ENCODE assay signal across 16 mouse cellular contexts in genomic region chr6:51702456-51703171, GRCm38 (mm10).
A peak's percentile ranks its signal among the peaks of the same experiment; 100 is the strongest.
DNase-seq lines count a peak whose midpoint lies in the region; ATAC-seq lines count a peak whose summit lies in the region.
"Had no signal": no experiment of that assay in that cellular context is flagged by ENCODE, and none has a peak within 500 bp of the region (broad histone marks: within the 10 kb centered on the region; RNA-seq: fewer than 3 reads in every experiment).

No protein-coding gene starts in this region.

- H3K27ac ChIP-seq in kidney, embryonic 15.5 days = no peak overlapping the region
- H3K27ac ChIP-seq: kidney, postnatal 0 days; limb, embryonic 15.5 days had no signal

- no peaks in the 10 kb centered on the region for H3K9me3 ChIP-seq in kidney, embryonic 15.5 days (replicated peaks)
- H3K9me3 ChIP-seq: G1E; limb, embryonic 15.5 days had no signal

- H3K4me3 ChIP-seq in kidney, embryonic 15.5 days (replicated peaks) = no peak overlapping the region
- H3K4me3 ChIP-seq: erythroblast, embryonic 14.5 days; limb, embryonic 15.5 days had no signal

- H3K36me3 ChIP-seq in kidney, embryonic 15.5 days = no peaks in the 10 kb centered on the region
- H3K36me3 ChIP-seq: G1E; limb, embryonic 15.5 days had no signal

- DNase-seq in adrenal gland, adult 2 months = peak; percentile 20
- no peak for DNase-seq in adrenal gland, adult 18-20 months (ENCODE audit: low spot score in 2 of 2)
- peak; percentile 14 to 50 for DNase-seq in kidney, adult 8-10 months
- DNase-seq in urinary bladder, adult 2 months (ENCODE audit: low spot score) = peak; percentile 15
- no peak for DNase-seq in urinary bladder, adult 18-20 months (ENCODE audit: low spot score in 2 of 2)
- no peak for DNase-seq in cerebellum, adult 8-10 months
- DNase-seq: adrenal gland, postnatal 36 days; cerebellum, postnatal 14 days; gastrocnemius, postnatal 36 days had no signal

- no peak overlapping the region for H3K4me2 ChIP-seq in kidney, embryonic 15.5 days
- H3K4me2 ChIP-seq: limb, embryonic 15.5 days; midbrain, embryonic 11.5 days had no signal

- ATAC-seq in kidney, embryonic 15.5 days (replicated peaks; ENCODE audit: low FRiP score) = no peak
- no peak for ATAC-seq in erythroid progenitor cell, adult 5-6 weeks (replicated peaks; ENCODE audit: low FRiP score, poor library complexity, severe bottlenecking)

- H3K9ac ChIP-seq in kidney, embryonic 15.5 days = no peak overlapping the region
- H3K9ac ChIP-seq: limb, embryonic 15.5 days had no signal

- 77% methylated on average over 10 of the region's 10 CpGs for WGBS in kidney, embryonic 15.5 days

- H3K27me3 ChIP-seq in kidney, embryonic 15.5 days = no peaks in the 10 kb centered on the region; the same call in 1 of the 2 replicates
- H3K27me3 ChIP-seq: limb, embryonic 15.5 days had no signal

- H3K4me1 ChIP-seq in kidney, embryonic 15.5 days = no peaks in the 10 kb centered on the region

Comparison
In these comparisons a context has a peak if more than half of its experiments do, and no peak if none do; other contexts are left out.
1. DNase-seq: peak in adrenal gland, adult 2 months (single experiment), kidney, adult 8-10 months (2 of 2) and urinary bladder, adult 2 months (single experiment); none in adrenal gland, adult 18-20 months (0 of 2), urinary bladder, adult 18-20 months (0 of 2) and cerebellum, adult 8-10 months (single experiment).